Comparison of ENCODE assay signal across 16 mouse cellular contexts in the genomic region with DNA sequence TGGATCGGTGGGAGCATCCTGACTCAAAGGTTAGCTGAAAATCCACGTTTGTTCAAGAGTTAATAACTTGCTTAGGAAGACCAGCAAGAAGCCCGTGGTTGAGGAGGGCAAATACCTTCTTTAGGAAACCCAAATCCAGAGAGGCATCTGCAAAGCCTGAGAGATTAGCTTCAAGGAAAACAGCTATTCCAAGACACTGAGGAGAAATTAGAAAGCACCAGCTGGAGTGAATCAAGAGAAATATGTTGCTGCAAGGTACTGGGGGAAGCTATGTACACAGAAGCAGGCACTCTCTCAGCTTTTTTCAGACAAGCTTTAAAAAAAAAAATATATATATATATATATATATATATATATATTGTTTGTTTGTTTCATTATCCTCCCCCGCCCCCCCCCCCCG.
"Had no signal": no experiment of that assay in that cellular context is flagged by ENCODE, and none has a peak within 500 bp of the region (broad histone marks: within the 10 kb centered on the region; RNA-seq: fewer than 3 reads in every experiment).

No protein-coding gene starts in this region.

- H3K27ac ChIP-seq: intestine, embryonic 15.5 days; kidney, embryonic 15.5 days; liver, embryonic 13.5 days; midbrain, embryonic 10.5 days; midbrain, embryonic 13.5 days; neural tube, embryonic 13.5 days; stomach, postnatal 0 days had no signal

- H3K4me1 ChIP-seq: intestine, embryonic 15.5 days; kidney, embryonic 15.5 days; liver, embryonic 13.5 days; megakaryocyte, embryonic 14.5 days; midbrain, embryonic 10.5 days; midbrain, embryonic 13.5 days; neural tube, embryonic 13.5 days had no signal

- H3K36me3 ChIP-seq: intestine, embryonic 15.5 days; kidney, embryonic 15.5 days; liver, embryonic 13.5 days; midbrain, embryonic 10.5 days; midbrain, embryonic 13.5 days; neural tube, embryonic 13.5 days had no signal

- H3K4me3 ChIP-seq: intestine, embryonic 15.5 days; kidney, embryonic 15.5 days; liver, embryonic 13.5 days; megakaryocyte, embryonic 14.5 days; midbrain, embryonic 10.5 days; midbrain, embryonic 13.5 days; myocyte; neural tube, embryonic 13.5 days had no signal

- DNase-seq: kidney, adult 11 months; kidney, adult 8-10 months; kidney, postnatal 10 days; kidney, postnatal 36 days; liver, embryonic 13.5 days; lung, adult 2 months; lung, postnatal 36 days; thymus, postnatal 25 days had no signal

- H3K27me3 ChIP-seq: intestine, embryonic 15.5 days; kidney, embryonic 15.5 days; liver, embryonic 13.5 days; megakaryocyte, embryonic 14.5 days; midbrain, embryonic 13.5 days; neural tube, embryonic 13.5 days had no signal

- H3K9me3 ChIP-seq: intestine, embryonic 15.5 days; kidney, embryonic 15.5 days; liver, embryonic 13.5 days; megakaryocyte, embryonic 14.5 days; midbrain, embryonic 10.5 days; midbrain, embryonic 13.5 days; neural tube, embryonic 13.5 days had no signal
